Mouse (Mus musculus) thymus, adult 18-20 months (tissue): Measurements from ENCODE around the gene Lipt1.

Source experiments
- DNase-seq, 2 experiments: peaks; one replicate each; pipeline ENCODE4 v3.0.0; 2022; ENCODE audit warnings: mixed read lengths in 2 of 2

The Lipt1 gene

DNA sequence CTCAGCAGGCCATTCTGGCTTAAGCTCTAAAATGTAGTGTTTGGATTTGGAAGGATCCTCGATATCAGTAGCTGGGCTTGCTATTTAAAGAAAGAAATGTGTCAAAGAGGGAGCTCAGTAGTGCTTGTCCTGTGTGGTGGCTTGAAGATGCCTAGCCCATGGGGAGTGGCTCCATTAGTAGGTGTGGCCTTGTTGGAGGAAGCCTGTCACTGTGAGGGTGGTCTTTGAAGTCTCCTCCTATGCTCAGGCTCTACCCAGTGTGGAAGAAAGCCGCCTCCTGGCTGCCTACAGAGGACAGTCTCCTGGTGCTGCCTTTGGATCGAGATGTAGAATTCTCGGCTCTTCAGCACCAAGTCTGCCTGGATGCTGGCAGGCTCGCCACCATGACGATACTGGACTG lies 28.8 kb downstream of the Lipt1 start:
- DNase-seq, result no peak

DNA sequence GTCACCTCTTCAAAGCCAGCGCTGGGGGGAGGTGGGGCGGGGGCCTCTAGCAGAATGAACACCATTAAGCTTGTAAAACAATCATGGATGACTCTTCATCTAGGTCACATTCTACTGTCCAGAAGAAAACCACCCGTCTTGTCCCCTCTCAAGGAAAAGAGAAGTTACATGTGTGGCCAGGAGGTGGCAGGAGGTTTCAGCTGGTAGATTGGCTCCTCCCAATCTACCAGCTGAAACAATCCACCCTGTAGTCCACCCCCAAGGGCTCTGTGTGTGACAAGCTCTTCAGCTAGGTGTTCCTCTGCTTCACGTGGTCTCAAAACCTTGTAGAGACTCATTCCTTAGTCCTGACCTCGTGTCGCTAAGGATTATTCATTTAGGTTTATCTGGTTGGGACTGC lies 31.6 kb downstream of the Lipt1 start:
- no peak for DNase-seq

DNA sequence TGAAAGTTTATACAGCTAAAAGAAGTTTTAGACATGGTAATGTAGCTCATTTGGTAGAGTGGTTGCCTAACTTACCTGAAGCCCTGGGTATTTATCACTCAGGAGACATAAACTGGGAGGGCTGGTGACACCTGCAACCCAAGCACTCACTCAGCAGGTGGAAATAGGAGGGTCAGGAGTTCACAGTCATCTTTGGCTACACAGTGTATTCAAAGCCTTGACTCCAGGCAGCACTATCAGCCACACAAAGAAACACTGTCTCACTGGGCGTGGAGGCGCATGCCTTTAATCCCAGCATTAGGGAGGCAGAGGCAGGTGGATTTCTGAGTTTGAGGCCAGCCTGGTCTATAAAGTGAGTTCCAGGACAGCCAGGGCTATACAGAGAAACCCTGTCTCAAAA lies 41.2 kb downstream of the Lipt1 start:
- no peak for DNase-seq

DNA sequence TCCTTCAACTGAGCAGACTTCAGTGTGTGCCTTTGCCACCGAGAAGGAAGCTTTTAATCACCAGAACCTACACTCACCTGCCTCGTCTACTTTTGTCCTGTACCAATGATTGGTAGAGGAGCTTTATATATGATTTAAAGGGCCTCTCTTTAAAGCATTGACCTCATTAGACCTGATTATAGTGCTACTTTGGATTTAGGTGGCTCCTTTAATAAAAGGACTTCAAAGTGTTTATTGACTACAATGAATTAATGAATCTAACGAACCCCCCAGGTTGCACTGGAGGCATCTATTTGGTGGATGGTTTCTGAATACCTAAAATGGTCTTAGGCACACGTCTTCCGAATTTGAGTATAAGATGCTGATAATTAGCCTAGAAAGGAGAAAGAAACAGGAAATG lies 44.9 kb downstream of the Lipt1 start, which contains the start of gene Lyg2:
TSS of gene Lyg2 (minus strand) at position 101 of the 400 bp plus-strand sequence.
- no peak for DNase-seq

DNA sequence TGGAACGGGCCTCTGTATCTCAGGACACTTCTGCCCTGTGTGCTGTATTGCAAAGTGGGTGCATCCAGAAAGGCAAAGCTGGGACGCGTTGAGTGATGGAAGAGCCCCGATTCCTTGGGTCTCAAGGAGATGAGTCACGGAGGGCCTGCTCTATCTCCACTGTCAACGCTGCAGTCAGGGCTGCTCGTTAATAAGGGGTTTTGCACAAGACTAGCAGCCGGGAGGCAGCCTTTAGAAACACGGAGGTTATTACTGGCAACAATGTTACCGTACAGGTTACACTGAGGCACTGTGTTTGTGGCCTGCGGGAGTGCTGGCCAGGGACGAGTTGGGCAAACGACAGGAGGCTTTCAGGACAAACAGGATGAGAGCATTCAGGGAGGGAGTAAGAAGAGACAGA lies 46.1 kb downstream of the Lipt1 start:
- DNase-seq, result no peak

DNA sequence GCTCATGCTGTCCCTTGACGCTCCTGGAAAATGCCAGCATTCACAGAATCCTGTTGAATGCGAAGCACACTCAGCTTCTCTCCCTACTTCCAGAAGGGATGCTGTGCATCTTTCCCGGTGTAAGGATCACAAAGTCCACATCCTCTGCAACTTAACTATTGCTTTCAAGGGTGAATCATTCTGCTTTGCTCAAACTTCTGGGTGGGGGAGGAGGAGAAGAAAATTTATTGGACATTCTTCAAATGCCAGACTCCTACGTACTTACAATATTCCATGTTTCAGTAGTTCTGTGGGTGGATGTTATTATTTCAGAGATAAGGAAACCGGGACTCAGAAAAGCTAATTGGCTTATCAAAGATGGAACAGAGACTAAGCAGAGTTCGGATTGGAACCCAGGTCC lies 46.6 kb downstream of the Lipt1 start:
- no peak for DNase-seq

DNA sequence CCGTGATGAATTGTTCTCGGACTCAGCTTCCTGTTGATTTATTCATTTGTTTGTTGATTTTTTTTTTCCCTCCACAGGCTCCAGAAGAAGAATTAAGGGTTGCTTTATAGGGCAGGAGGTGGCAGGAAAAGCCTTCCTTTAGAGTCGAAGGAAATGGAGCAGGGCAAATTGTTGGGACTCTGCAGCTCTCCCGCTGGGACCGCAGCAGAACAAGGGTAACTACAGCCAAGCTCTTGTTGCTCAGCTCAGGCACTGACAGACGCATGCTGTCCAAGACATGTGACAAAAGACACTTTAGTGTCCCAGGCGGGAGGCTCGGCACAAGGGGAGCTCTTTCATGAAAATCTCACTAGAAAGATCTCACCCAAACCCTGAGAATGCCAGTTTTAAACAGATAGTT lies 51.0 kb downstream of the Lipt1 start:
- DNase-seq, result no peak
